Mouse (Mus musculus) kidney, embryonic 14.5 days (tissue): Measurements from ENCODE around the gene Basp1. TPM values are rescaled to one million over a fixed set of nuclear protein-coding genes. Genes with fewer than 3 reads are reported as not detected.

ENCODE experiments used
- ATAC-seq: fragments of 200-750 bp; cut with Nextera tagmentation; 2 replicates; pipeline ENCODE4 v1.8.0; 2017; ENCODE audit warnings: moderate number of reproducible peaks, mild to moderate bottlenecking, moderate TSS enrichment, moderate library complexity; ENCODE audit not compliant: low FRiP score, low TSS enrichment
- H3K27ac ChIP-seq: fragments of 300-500 bp; sonication (generic); 2 replicates; pipeline ENCODE4 v1.5.1; 2014; ENCODE audit warnings: low read depth, mild to moderate bottlenecking, low read length, moderate library complexity, mixed read lengths
- H3K27me3 ChIP-seq: fragments of 300-500 bp; sonication (generic); 2 replicates; pipeline ENCODE4 v1.6.1; 2014; ENCODE audit warnings: mild to moderate bottlenecking, low read length; ENCODE audit not compliant: control insufficient read depth, insufficient read depth
- H3K36me3 ChIP-seq: fragments of 300-500 bp; sonication (generic); 2 replicates; pipeline ENCODE4 v1.6.1; 2014; ENCODE audit warnings: low read length, mixed read lengths; ENCODE audit not compliant: control insufficient read depth, insufficient read depth
- H3K4me1 ChIP-seq: fragments of 300-500 bp; sonication (generic); 2 replicates; pipeline ENCODE4 v1.6.1; 2014; ENCODE audit warnings: low read length, mixed read lengths; ENCODE audit not compliant: control insufficient read depth, insufficient read depth
- H3K4me2 ChIP-seq: fragments of 300-500 bp; sonication (generic); replicated peaks from 2 replicates; pipeline ENCODE4 v1.6.1; 2014; ENCODE audit warnings: low read depth, mild to moderate bottlenecking, low read length
- H3K4me3 ChIP-seq: fragments of 300-500 bp; sonication (generic); 2 replicates; pipeline ENCODE4 v1.5.1; 2014; ENCODE audit warnings: mild to moderate bottlenecking, low read length
- H3K9ac ChIP-seq: fragments of 300-500 bp; sonication (generic); 2 replicates; pipeline ENCODE4 v1.6.1; 2014; ENCODE audit warnings: low read depth, mild to moderate bottlenecking, low read length, moderate library complexity
- H3K9me3 ChIP-seq: fragments of 300-500 bp; sonication (generic); 2 replicates; pipeline ENCODE4 v1.6.1; 2016; ENCODE audit warnings: low read length; ENCODE audit not compliant: control insufficient read depth
- WGBS: fragments of 180-500 bp; shearing (Covaris S2); extraction: QIAGEN DNeasy Blood & Tissue Kit; methylation state at CpG from one replicate; pipeline ENCODE4 v1.1.7; 2014; 5-methylcytosine and 5-hydroxymethylcytosine counted together
- polyA plus RNA-seq: library from polyadenylated mRNA; unstranded; fragments of >200 nt; fragmentation: Nextera tagmentation; extraction: Ambion mirVana; gene quantifications from 2 replicates; pipeline ENCODE4 v1.2.1, GENCODE M21; 2014

The Basp1 gene
- polyA plus RNA-seq, 1 experiment from 2014 or later = 23.4 TPM

DNA sequence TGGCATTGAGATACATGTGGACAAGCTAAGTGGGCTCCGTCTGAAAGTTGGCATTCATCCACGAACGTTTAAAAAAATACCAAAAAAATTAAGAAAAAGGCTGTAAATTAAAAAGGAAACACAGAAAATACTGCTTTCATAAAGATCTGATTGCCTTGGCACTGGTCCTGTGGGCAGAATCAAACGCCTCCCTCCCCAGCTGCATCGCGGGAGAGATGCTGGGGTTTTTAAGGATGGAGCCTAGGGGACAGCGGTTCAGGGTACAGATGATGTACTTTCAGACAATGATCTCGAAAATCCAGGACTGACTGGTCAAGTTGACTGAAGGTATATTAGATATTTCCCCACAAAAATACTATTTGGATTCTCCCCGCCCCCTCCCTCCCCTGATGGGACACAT is 49.9 kb downstream of the Basp1 start:
- Histone ChIP-seq H3K36me3 (no peaks in the 10 kb centered on the region), H3K9me3 (no peaks in the 10 kb centered on the region), H3K4me1 (no peaks in the 10 kb centered on the region; the same call in 1 of the 2 replicates), H3K4me2 (no peak overlapping the region), H3K27ac (no peak overlapping the region), H3K4me3 (peak overlapping the region; percentile 40; the same call in 1 of the 2 replicates), H3K9ac (no peak overlapping the region), H3K27me3 (no peaks in the 10 kb centered on the region)
- peak; percentile 11; the same call in 1 of the 2 replicates for ATAC-seq
- 93% methylated on average over 9 of the region's 9 CpGs for WGBS

DNA sequence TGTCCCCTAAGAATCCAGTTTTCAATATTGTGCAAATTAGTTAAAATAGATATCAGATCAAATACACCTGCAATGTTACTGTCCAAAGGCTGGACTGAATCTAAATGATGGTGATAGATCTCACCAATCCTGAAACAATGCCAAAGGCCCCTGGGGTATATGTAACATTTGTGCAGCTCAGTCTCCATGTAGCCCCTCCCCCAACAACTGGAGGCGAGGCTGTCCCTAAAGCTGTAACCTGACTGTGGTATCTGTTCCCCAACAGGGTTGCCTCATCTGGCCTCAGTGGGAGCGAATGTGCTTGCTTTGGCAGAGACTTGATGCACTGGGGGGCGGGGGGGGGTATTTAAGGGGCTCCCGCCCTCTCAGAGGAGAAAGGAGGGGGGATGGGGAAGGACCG is 52.7 kb downstream of the Basp1 start:
- no peak overlapping the region for H3K4me2 ChIP-seq
- 50% methylated on average over 5 of the region's 5 CpGs for WGBS
- no peaks in the 10 kb centered on the region for H3K36me3 ChIP-seq
- H3K9me3 ChIP-seq = no peaks in the 10 kb centered on the region
- H3K4me3 ChIP-seq = no peak overlapping the region
- ATAC-seq = no peak
- no peak overlapping the region for H3K27ac ChIP-seq
- H3K27me3 ChIP-seq = no peaks in the 10 kb centered on the region
- H3K9ac ChIP-seq = no peak overlapping the region
- H3K4me1 ChIP-seq = no peaks in the 10 kb centered on the region; the same call in 1 of the 2 replicates

DNA sequence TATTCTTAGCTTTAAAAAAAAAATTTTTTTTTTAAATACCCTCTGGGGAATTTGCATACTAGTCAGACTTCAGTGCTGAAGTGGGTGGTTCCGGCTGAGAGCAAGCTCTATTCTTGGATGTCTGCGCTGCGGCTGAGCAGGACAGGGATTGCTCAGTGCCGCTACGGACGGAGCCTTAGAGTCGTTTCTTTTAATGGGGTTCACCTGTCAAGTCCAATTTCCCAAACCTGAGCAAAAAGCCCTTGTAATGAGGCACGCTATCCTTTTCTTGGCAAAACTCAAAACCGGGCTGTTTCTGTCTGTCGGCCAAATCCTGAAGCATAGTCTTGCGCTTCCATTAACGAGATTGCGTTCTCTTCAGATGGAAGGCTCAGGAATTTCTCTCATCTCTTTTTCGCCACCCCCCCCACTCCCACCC is 54.9 kb downstream of the Basp1 start:
- Histone ChIP-seq H3K4me1 (no peaks in the 10 kb centered on the region), H3K27ac (no peak overlapping the region), H3K36me3 (no peaks in the 10 kb centered on the region), H3K4me2 (no peak overlapping the region), H3K9ac (no peak overlapping the region), H3K27me3 (no peaks in the 10 kb centered on the region), H3K9me3 (no peaks in the 10 kb centered on the region), H3K4me3 (no peak overlapping the region)
- 54% methylated on average over 14 of the region's 14 CpGs for WGBS
- no peak for ATAC-seq

DNA sequence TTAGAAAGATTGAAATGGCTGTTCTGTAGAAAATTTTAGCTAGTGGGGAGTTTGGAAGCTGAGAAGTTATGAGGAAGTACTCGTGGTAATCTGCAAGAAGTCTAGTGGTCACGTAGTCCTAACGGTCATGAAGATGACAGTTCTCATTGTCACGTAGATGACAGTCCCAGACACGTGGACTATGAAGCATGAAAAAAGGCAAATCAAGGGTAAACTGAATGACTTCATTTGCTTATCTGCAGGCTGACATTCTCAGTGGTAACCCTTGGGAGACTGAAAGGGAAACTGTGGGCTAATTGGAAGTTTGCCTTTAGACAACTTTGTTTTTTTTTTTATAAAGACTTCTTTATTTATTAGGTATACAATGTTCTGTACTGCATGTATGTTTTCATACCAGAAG is 58.2 kb downstream of the Basp1 start:
- ATAC-seq = no peak

GRCm38 (mm10) chr15:25354738-25355137 is 58.8 kb downstream of the Basp1 start:
- H3K9ac ChIP-seq = no peak overlapping the region
- H3K9me3 ChIP-seq = no peaks in the 10 kb centered on the region
- H3K4me1 ChIP-seq = no peaks in the 10 kb centered on the region
- H3K4me2 ChIP-seq = no peak overlapping the region
- no peaks in the 10 kb centered on the region for H3K36me3 ChIP-seq
- no peak overlapping the region for H3K27ac ChIP-seq
- ATAC-seq = no peak
- 84% methylated on average over 6 of the region's 6 CpGs for WGBS
- H3K27me3 ChIP-seq = no peaks in the 10 kb centered on the region
- no peak overlapping the region for H3K4me3 ChIP-seq

More for the DNA sequence above, 58.2 kb downstream of the Basp1 start:
- Histone ChIP-seq H3K36me3 (no peaks in the 10 kb centered on the region), H3K4me2 (no peak overlapping the region), H3K27me3 (no peaks in the 10 kb centered on the region), H3K9me3 (no peaks in the 10 kb centered on the region), H3K4me3 (no peak overlapping the region), H3K4me1 (no peaks in the 10 kb centered on the region), H3K27ac (no peak overlapping the region), H3K9ac (no peak overlapping the region)
- WGBS = 88% methylated on average over 5 of the region's 5 CpGs

- 80% methylated on average over 6 of the region's 6 CpGs for WGBS
- no peak for ATAC-seq
- Histone ChIP-seq H3K4me3 (no peak overlapping the region), H3K36me3 (no peaks in the 10 kb centered on the region), H3K27me3 (no peaks in the 10 kb centered on the region), H3K9ac (no peak overlapping the region), H3K27ac (no peak overlapping the region), H3K4me1 (no peaks in the 10 kb centered on the region), H3K9me3 (no peaks in the 10 kb centered on the region), H3K4me2 (no peak overlapping the region)
These were observed 60.1 kb downstream of the Basp1 start for GRCm38 (mm10) chr15:25353498-25353897.

DNA sequence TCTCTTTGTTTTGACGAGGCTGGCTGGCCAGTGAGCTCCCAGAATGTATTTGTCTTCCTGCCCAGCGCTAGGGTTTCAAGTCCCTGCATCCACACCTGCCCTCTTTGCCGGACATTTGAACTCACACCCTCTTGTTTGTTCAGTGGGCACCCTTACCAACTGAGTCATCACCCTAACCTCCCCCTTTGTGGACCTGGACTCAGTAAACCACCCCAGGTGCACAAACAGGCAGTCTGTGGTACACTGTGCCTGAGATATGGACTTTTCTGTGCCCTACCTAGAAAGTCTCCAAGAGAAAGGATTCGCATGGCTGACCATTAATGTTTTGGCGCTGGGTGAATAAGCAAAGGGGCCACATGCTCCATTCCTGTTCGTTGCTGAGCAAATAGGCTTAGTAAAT is 70.3 kb downstream of the Basp1 start:
- 0 out of 2 replicates have a peak, but pooled peaks have one; percentile 28 for ATAC-seq
- 43% methylated on average over 6 of the region's 6 CpGs for WGBS

GRCm38 (mm10) chr15:25335277-25335676 is 78.3 kb downstream of the Basp1 start:
- H3K36me3 ChIP-seq = no peaks in the 10 kb centered on the region
- H3K9me3 ChIP-seq = no peaks in the 10 kb centered on the region
- H3K4me3 ChIP-seq = no peak overlapping the region
- no peak overlapping the region for H3K4me2 ChIP-seq
- no peaks in the 10 kb centered on the region for H3K27me3 ChIP-seq
- H3K4me1 ChIP-seq = no peaks in the 10 kb centered on the region
- no peak for ATAC-seq
- 92% methylated on average over 11 of the region's 11 CpGs for WGBS
- no peak overlapping the region for H3K27ac ChIP-seq
- H3K9ac ChIP-seq = no peak overlapping the region

More for the DNA sequence above, 70.3 kb downstream of the Basp1 start:
- Histone ChIP-seq H3K4me3 (no peak overlapping the region), H3K4me2 (no peak overlapping the region), H3K27me3 (no peaks in the 10 kb centered on the region), H3K9ac (no peak overlapping the region), H3K36me3 (no peaks in the 10 kb centered on the region), H3K27ac (no peak overlapping the region), H3K4me1 (no peaks in the 10 kb centered on the region), H3K9me3 (no peaks in the 10 kb centered on the region)

DNA sequence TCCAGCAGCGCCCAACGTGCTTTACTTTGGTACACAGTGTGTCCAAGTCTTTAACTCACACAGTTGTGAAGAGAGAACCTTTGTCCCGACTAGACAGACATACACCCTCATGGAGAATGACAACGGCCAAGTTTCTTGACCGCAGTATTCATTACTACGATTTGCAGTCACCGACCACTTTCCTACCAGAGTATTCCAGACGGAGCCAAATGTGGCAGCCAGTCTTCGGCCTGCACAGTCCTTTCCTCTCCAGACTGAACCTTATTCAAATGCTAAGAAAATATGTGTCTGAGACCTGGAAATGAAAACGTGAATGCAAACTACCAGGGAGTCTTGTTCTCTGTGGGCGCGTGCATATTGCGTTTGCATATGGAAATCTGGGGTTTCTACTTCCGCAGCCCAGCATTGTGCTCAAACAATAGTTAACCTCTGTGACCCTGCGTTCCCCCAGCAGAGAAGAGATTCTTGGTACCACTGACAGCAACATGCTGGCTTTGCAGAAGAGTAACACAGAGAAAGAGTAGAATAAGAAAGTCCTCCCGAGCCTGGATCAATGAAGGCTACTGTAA is 81.6 kb downstream of the Basp1 start:
- no peak overlapping the region for H3K4me2 ChIP-seq
- no peak overlapping the region for H3K27ac ChIP-seq
- WGBS = 75% methylated on average over 16 of the region's 16 CpGs
- no peaks in the 10 kb centered on the region for H3K36me3 ChIP-seq
- ATAC-seq = no peak
- no peaks in the 10 kb centered on the region for H3K4me1 ChIP-seq
- H3K4me3 ChIP-seq = no peak overlapping the region
- no peaks in the 10 kb centered on the region for H3K27me3 ChIP-seq
- H3K9me3 ChIP-seq = peaks cover 3% of the 10 kb centered on the region; the same call in 1 of the 2 replicates
- H3K9ac ChIP-seq = no peak overlapping the region
